Mouse (Mus musculus): ENCODE results near the gene Ifna16.

Gene Ifna16

GRCm38 (mm10) chr4:88642526-88642925, 34.2 kb downstream of the Ifna16 start:
- no peak for DNase-seq (ENCODE audit: low spot score in 2 of 2)

DNA sequence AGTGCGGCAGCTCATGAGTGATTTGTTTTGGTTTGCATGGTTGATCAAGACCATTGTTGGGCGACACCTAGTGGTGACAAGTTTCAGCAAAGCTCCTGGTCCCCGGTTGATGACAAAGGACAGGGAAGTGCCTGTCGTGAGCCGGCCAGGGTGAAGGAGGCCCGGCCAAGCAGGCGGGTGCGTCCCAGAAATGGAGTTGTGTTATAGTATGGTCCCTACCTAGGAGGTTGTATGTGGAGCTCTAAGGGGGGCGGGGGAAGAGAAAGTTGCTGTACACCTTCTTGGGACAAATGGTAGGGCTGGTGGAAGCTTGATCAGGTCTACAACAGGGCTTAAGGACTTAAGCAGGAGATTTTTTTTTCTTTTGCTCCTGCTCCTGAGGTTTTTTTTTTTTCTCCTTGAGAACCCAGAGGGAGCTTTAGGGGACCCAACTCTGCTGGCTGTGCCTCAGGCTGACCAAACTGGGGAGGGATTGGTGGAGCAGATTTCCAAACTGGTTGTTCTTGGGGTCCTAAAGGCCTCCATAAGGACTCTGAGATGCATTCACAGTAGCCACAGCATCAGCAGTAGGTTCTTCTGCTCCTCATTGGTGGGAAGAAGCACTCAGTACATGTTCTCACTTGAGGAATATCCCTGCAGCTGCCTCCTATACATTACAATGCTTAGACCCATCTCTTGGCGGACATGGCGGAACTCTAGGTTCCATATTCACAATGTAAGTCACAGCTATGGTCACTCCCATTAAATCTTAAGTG, 35.5 kb downstream of the Ifna16 start:
- peak; percentile 57 to 85 for DNase-seq (ENCODE audit: low spot score in 2 of 2)

DNA sequence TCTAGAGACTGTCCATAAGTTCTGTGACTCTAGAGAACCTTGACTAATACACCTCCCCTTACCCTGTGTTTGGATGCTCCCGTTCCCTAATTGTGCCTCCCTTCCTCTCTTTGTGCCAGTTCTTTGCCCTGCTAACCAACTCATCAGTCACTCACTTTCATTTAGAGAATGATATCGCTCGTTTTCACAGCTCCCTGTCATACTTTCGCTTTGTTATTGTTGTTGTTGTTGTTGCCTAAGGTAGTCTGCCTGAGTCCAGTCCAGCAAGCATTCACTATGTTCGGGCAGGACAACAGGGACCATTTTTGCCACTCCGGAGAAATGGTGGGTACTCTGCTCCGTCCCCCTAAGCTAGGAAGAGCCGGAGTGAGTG, 36.0 kb downstream of the Ifna16 start:
- DNase-seq (ENCODE audit: low spot score in 2 of 2), result no peak

DNA sequence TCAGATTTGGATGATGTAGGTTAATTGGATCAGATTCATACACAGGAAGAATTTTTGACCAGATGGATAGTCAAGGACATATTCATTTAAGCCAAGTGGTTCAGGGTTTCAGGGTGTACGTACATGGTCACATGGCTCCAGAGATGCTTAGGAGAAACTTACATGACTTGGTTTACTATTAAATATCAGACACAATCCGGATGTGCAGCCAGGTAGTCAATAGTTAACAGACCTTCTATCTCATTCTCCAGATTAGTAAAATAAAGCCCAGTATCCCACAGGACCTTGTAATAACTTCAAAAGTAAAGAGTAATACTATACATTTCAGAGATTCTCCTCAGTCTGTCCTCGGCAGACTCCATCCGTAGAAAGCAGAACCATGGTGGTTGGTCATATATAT, 42.4 kb downstream of the Ifna16 start, which contains the start of gene C87499:
Gene C87499, minus strand, starts transcription at position 101 of the 400 bp plus-strand sequence.
- no peak for DNase-seq (ENCODE audit: low spot score in 2 of 2)
